Mouse (Mus musculus) midbrain, embryonic 16.5 days (tissue): ENCODE results near the gene Wap. TPM values are rescaled to one million over a fixed set of nuclear protein-coding genes. Genes with fewer than 3 reads are reported as not detected.

ENCODE experiments used
- ATAC-seq: fragments of 200-750 bp; cut with Nextera tagmentation; 2 replicates; pipeline ENCODE4 v1.8.0; 2017; ENCODE audit warnings: moderate TSS enrichment
- H3K27ac ChIP-seq: fragments of 300-500 bp; sonication (generic); 2 replicates; pipeline ENCODE4 v1.5.1; 2014; ENCODE audit warnings: mild to moderate bottlenecking, low read length, mixed read lengths
- H3K27me3 ChIP-seq: fragments of 300-500 bp; sonication (generic); 2 replicates; pipeline ENCODE4 v1.6.1; 2014; ENCODE audit warnings: low read depth, low read length, mixed read lengths; ENCODE audit not compliant: control insufficient read depth, insufficient read depth
- H3K36me3 ChIP-seq: fragments of 300-500 bp; sonication (generic); 2 replicates; pipeline ENCODE4 v1.6.1; 2014; ENCODE audit warnings: mild to moderate bottlenecking, low read length, moderate library complexity, mixed read lengths; ENCODE audit not compliant: control insufficient read depth, insufficient read depth
- H3K4me1 ChIP-seq: fragments of 300-500 bp; sonication (generic); 2 replicates; pipeline ENCODE4 v1.6.1; 2014; ENCODE audit warnings: mild to moderate bottlenecking, low read length, mixed read lengths; ENCODE audit not compliant: control insufficient read depth, insufficient read depth
- H3K4me2 ChIP-seq: fragments of 300-500 bp; sonication (generic); 2 replicates; pipeline ENCODE4 v1.6.1; 2014; ENCODE audit warnings: mild to moderate bottlenecking, low read length, mixed read lengths
- H3K4me3 ChIP-seq: fragments of 300-500 bp; sonication (generic); 2 replicates; pipeline ENCODE4 v1.5.1; 2014; ENCODE audit warnings: low read depth, mild to moderate bottlenecking, low read length, moderate library complexity, mixed read lengths
- H3K9ac ChIP-seq: fragments of 300-500 bp; sonication (generic); 2 replicates; pipeline ENCODE4 v1.6.1; 2014; ENCODE audit warnings: low read depth, low read length, mixed read lengths
- H3K9me3 ChIP-seq: fragments of 300-500 bp; sonication (generic); replicated peaks from 2 replicates; pipeline ENCODE4 v1.6.1; 2014; ENCODE audit warnings: mild to moderate bottlenecking, low read length, mixed read lengths; ENCODE audit not compliant: control insufficient read depth, poor library complexity, severe bottlenecking
- WGBS: fragments of 180-500 bp; shearing (Covaris S2); extraction: QIAGEN DNeasy Blood & Tissue Kit; methylation state at CpG from one replicate; pipeline ENCODE4 v1.1.7; 2014; 5-methylcytosine and 5-hydroxymethylcytosine counted together
- polyA plus RNA-seq: library from polyadenylated mRNA; unstranded; fragments of >200 nt; fragmentation: Nextera tagmentation; extraction: Ambion mirVana; gene quantifications from 2 replicates; pipeline ENCODE4 v1.2.1, GENCODE M21; 2015

Gene Wap
- polyA plus RNA-seq = not detected in 2 replicates

GRCm38 (mm10) chr11:6638537-6638936, at the start of gene Wap:
Gene Wap (minus strand): TSS chr11:6638637.
- no peak within 1 kb of the TSS for H3K27ac ChIP-seq
- H3K4me1 ChIP-seq = no peaks in the 10 kb centered on the region
- H3K4me2 ChIP-seq = no peak within 1 kb of the TSS
- H3K9ac ChIP-seq = no peak within 1 kb of the TSS
- 92% methylated on average over 4 of the region's 4 CpGs for WGBS
- no peaks in the 10 kb centered on the region for H3K36me3 ChIP-seq
- no peak for ATAC-seq
- no peaks in the 10 kb centered on the region for H3K27me3 ChIP-seq
- no peaks in the 10 kb centered on the region for H3K9me3 ChIP-seq
- no peak within 1 kb of the TSS for H3K4me3 ChIP-seq

- ATAC-seq = no peak
- Histone ChIP-seq H3K27me3 (no peaks in the 10 kb centered on the region), H3K4me2 (no peak overlapping the region), H3K36me3 (no peaks in the 10 kb centered on the region), H3K27ac (no peak overlapping the region), H3K9ac (no peak overlapping the region), H3K4me3 (no peak overlapping the region), H3K9me3 (no peaks in the 10 kb centered on the region), H3K4me1 (no peaks in the 10 kb centered on the region)
- WGBS = 46% methylated on average over 3 of the region's 3 CpGs
Measured at GRCm38 (mm10) chr11:6684741-6685140, 46.3 kb upstream of the Wap start.

- H3K9ac ChIP-seq = no peak overlapping the region
- no peak overlapping the region for H3K4me3 ChIP-seq
- ATAC-seq = no peak
- H3K27ac ChIP-seq = no peak overlapping the region
- no peaks in the 10 kb centered on the region for H3K27me3 ChIP-seq
- 46% methylated on average over 10 of the region's 10 CpGs for whole genome bisulfite sequencing
- H3K9me3 ChIP-seq = no peaks in the 10 kb centered on the region
- no peaks in the 10 kb centered on the region for H3K36me3 ChIP-seq
- H3K4me2 ChIP-seq = no peak overlapping the region
- no peaks in the 10 kb centered on the region for H3K4me1 ChIP-seq
Measured at GRCm38 (mm10) chr11:6680397-6680818, 42.0 kb upstream of the Wap start.

GRCm38 (mm10) chr11:6679694-6680396, 41.4 kb upstream of the Wap start:
- H3K27me3 ChIP-seq = no peaks in the 10 kb centered on the region
- no peak overlapping the region for H3K4me3 ChIP-seq
- 80% methylated on average over 17 of the region's 17 CpGs for WGBS
- no peak overlapping the region for H3K4me2 ChIP-seq
- H3K27ac ChIP-seq = no peak overlapping the region
- H3K9me3 ChIP-seq = no peaks in the 10 kb centered on the region
- no peaks in the 10 kb centered on the region for H3K4me1 ChIP-seq
- H3K36me3 ChIP-seq = no peaks in the 10 kb centered on the region
- H3K9ac ChIP-seq = no peak overlapping the region
- no peak for ATAC-seq

- no peak overlapping the region for H3K27ac ChIP-seq
- no peak overlapping the region for H3K4me2 ChIP-seq
- H3K4me3 ChIP-seq = no peak overlapping the region
- no peaks in the 10 kb centered on the region for H3K4me1 ChIP-seq
- 12% methylated on average over 7 of the region's 7 CpGs for WGBS
- peak; percentile 79 for ATAC-seq
- H3K9ac ChIP-seq = no peak overlapping the region
- no peaks in the 10 kb centered on the region for H3K36me3 ChIP-seq
- H3K27me3 ChIP-seq = no peaks in the 10 kb centered on the region
- H3K9me3 ChIP-seq = no peaks in the 10 kb centered on the region
Measured at GRCm38 (mm10) chr11:6677530-6677929, 39.1 kb upstream of the Wap start.

- no peak overlapping the region for H3K9ac ChIP-seq
- WGBS = 93% methylated on average over 9 of the region's 9 CpGs
- no peak for ATAC-seq
Measured at GRCm38 (mm10) chr11:6676641-6677040, 38.2 kb upstream of the Wap start.

GRCm38 (mm10) chr11:6675402-6675801, 37.0 kb upstream of the Wap start:
- Histone ChIP-seq H3K27me3 (no peaks in the 10 kb centered on the region), H3K9ac (no peak overlapping the region), H3K4me1 (no peaks in the 10 kb centered on the region), H3K27ac (no peak overlapping the region), H3K9me3 (no peaks in the 10 kb centered on the region), H3K4me2 (no peak overlapping the region), H3K4me3 (no peak overlapping the region), H3K36me3 (no peaks in the 10 kb centered on the region)
- WGBS = 71% methylated on average over 7 of the region's 7 CpGs
- no peak for ATAC-seq

More at GRCm38 (mm10) chr11:6676641-6677040, 38.2 kb upstream of the Wap start:
- Histone ChIP-seq H3K4me3 (no peak overlapping the region), H3K4me2 (no peak overlapping the region), H3K4me1 (no peaks in the 10 kb centered on the region), H3K36me3 (no peaks in the 10 kb centered on the region), H3K9me3 (no peaks in the 10 kb centered on the region), H3K27me3 (no peaks in the 10 kb centered on the region), H3K27ac (no peak overlapping the region)

- Histone ChIP-seq H3K27me3 (no peaks in the 10 kb centered on the region), H3K4me1 (no peaks in the 10 kb centered on the region)
- WGBS = 91% methylated on average over 9 of the region's 9 CpGs
Measured at GRCm38 (mm10) chr11:6674701-6675100, 36.3 kb upstream of the Wap start.

GRCm38 (mm10) chr11:6670826-6671225, 32.4 kb upstream of the Wap start:
- Histone ChIP-seq H3K36me3 (no peaks in the 10 kb centered on the region), H3K27me3 (no peaks in the 10 kb centered on the region), H3K9ac (no peak overlapping the region), H3K27ac (no peak overlapping the region), H3K4me3 (no peak overlapping the region), H3K9me3 (no peaks in the 10 kb centered on the region), H3K4me2 (no peak overlapping the region), H3K4me1 (no peaks in the 10 kb centered on the region)
- ATAC-seq = no peak
- 86% methylated on average over 4 of the region's 4 CpGs for WGBS

More at GRCm38 (mm10) chr11:6674701-6675100, 36.3 kb upstream of the Wap start:
- no peak overlapping the region for H3K4me2 ChIP-seq
- H3K27ac ChIP-seq = no peak overlapping the region
- no peak for ATAC-seq
- no peak overlapping the region for H3K9ac ChIP-seq
- H3K9me3 ChIP-seq = no peaks in the 10 kb centered on the region
- H3K36me3 ChIP-seq = no peaks in the 10 kb centered on the region
- H3K4me3 ChIP-seq = no peak overlapping the region
